18 mouse cellular contexts compared by ENCODE assay signal in the genomic region with DNA sequence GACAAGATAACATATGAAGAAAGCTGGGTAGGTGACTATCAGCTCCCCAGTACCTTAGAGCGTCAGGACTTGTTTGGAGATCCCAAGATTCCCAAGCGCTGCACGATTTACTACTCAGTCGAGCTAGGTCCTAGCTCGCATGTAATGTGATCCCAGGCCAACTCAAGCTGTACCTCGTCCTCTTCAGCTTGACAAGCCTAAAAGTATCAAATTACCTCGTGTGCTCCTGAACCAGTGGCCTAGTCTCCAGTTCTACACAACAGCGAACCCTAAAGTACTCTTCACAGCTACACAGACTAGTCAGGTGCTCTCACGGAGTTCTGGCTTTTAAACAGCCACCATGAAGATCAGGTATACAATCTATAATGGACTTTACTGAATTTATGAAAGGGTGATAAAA. TPM values are rescaled to one million over a fixed set of nuclear protein-coding genes. Genes with fewer than 3 reads are reported as not detected.
DNase-seq lines count a peak whose midpoint lies in the region; ATAC-seq and TF ChIP-seq lines count a peak whose summit lies in the region.
"Had no signal": no experiment of that assay in that cellular context is flagged by ENCODE, and none has a peak within 500 bp of the region (broad histone marks: within the 10 kb centered on the region; RNA-seq: fewer than 3 reads in every experiment).

No protein-coding gene starts in this region.

- TF ChIP-seq CTCF in stomach, postnatal 0 days (IDR thresholded peaks at IDR 0.05; ENCODE audit: low read depth) = no peak

- TF ChIP-seq EP300 in stomach, postnatal 0 days (optimal IDR thresholded peaks at IDR 0.05) = no peak

- intact Hi-C loops in left cerebral cortex, postnatal 14 days (cut with DNase I) = no loop called here

- H3K27me3 ChIP-seq in kidney, embryonic 14.5 days (ENCODE audit: control insufficient read depth, insufficient read depth, low read length) = no peaks in the 10 kb centered on the region
- no peaks in the 10 kb centered on the region for H3K27me3 ChIP-seq in stomach, embryonic 14.5 days (ENCODE audit: control insufficient read depth, insufficient read depth, low read length)
- H3K27me3 ChIP-seq in stomach, postnatal 0 days (ENCODE audit: control insufficient read depth, insufficient read depth, low read length) = no peaks in the 10 kb centered on the region
- no peaks in the 10 kb centered on the region for H3K27me3 ChIP-seq in intestine, embryonic 15.5 days (replicated peaks)
- H3K27me3 ChIP-seq: heart, embryonic 12.5 days; hindbrain, embryonic 12.5 days had no signal

- DNase-seq in kidney, adult 18-20 months = no peak
- no peak for DNase-seq in stomach, postnatal 0 days (ENCODE audit: low spot score)
- no peak for DNase-seq in cerebellum, adult 11 months
- no peak for DNase-seq in left cerebral cortex, postnatal 14 days (ENCODE audit: low spot score in 2 of 2)
- no peak for DNase-seq in neural tube, embryonic 10.5 days (ENCODE audit: extremely low spot score, low spot score)
- DNase-seq: B cell, adult 2 months; kidney, adult 8-10 months; liver; lung, postnatal 10 days; right cerebral cortex, adult 18-20 months had no signal

- 5% methylated on average over 9 of the region's 9 CpGs for WGBS in kidney, embryonic 14.5 days
- 17% methylated on average over 9 of the region's 9 CpGs for WGBS in stomach, embryonic 14.5 days
- 37% methylated on average over 9 of the region's 9 CpGs for WGBS in stomach, postnatal 0 days
- WGBS in intestine, embryonic 15.5 days = 35% methylated on average over 9 of the region's 9 CpGs

- H3K9me3 ChIP-seq in kidney, embryonic 14.5 days (ENCODE audit: control insufficient read depth, low read length) = no peaks in the 10 kb centered on the region; the same call in 1 of the 2 replicates
- no peaks in the 10 kb centered on the region; the same call in 1 of the 2 replicates for H3K9me3 ChIP-seq in stomach, embryonic 14.5 days (ENCODE audit: control insufficient read depth, low read depth, low read length)
- no peaks in the 10 kb centered on the region for H3K9me3 ChIP-seq in stomach, postnatal 0 days (ENCODE audit: control insufficient read depth, low read length)
- H3K9me3 ChIP-seq in intestine, embryonic 15.5 days = no peaks in the 10 kb centered on the region
- H3K9me3 ChIP-seq: midbrain, embryonic 13.5 days had no signal

- H3K27ac ChIP-seq in kidney, embryonic 14.5 days (ENCODE audit: low read depth, low read length) = no peak overlapping the region
- H3K27ac ChIP-seq in stomach, embryonic 14.5 days (ENCODE audit: low read length) = no peak overlapping the region
- H3K27ac ChIP-seq in stomach, postnatal 0 days (replicated peaks) = no peak overlapping the region
- H3K27ac ChIP-seq in intestine, embryonic 15.5 days = no peak overlapping the region
- H3K27ac ChIP-seq: forebrain, embryonic 10.5 days; hindbrain, embryonic 12.5 days; left cerebral cortex, adult 2 months; midbrain, embryonic 13.5 days had no signal

- ATAC-seq in kidney, embryonic 14.5 days (ENCODE audit: low FRiP score, low TSS enrichment) = peak; percentile 94
- peak; percentile 69 for ATAC-seq in stomach, embryonic 14.5 days (ENCODE audit: insufficient number of reproducible peaks, insufficient read depth, low FRiP score, low read depth)
- ATAC-seq in stomach, postnatal 0 days (ENCODE audit: low FRiP score, low TSS enrichment) = no peak
- ATAC-seq in intestine, embryonic 15.5 days = peak; percentile 42; the same call in 1 of the 2 replicates
- ATAC-seq: midbrain, embryonic 13.5 days had no signal

- peaks cover 12% of the 10 kb centered on the region for H3K4me1 ChIP-seq in kidney, embryonic 14.5 days (ENCODE audit: control insufficient read depth, insufficient read depth, low read length)
- H3K4me1 ChIP-seq in stomach, embryonic 14.5 days (ENCODE audit: control insufficient read depth, insufficient read depth, low read length) = peaks cover 5% of the 10 kb centered on the region; the same call in 1 of the 2 replicates
- H3K4me1 ChIP-seq in stomach, postnatal 0 days (replicated peaks; ENCODE audit: control insufficient read depth, insufficient read depth) = no peaks in the 10 kb centered on the region
- H3K4me1 ChIP-seq in intestine, embryonic 15.5 days (replicated peaks) = no peaks in the 10 kb centered on the region
- H3K4me1 ChIP-seq: hindbrain, embryonic 12.5 days had no signal

- no peak overlapping the region for H3K4me2 ChIP-seq in kidney, embryonic 14.5 days (replicated peaks; ENCODE audit: low read depth, low read length)
- no peak overlapping the region for H3K4me2 ChIP-seq in stomach, embryonic 14.5 days (replicated peaks; ENCODE audit: low read depth, low read length)
- H3K4me2 ChIP-seq in stomach, postnatal 0 days (replicated peaks; ENCODE audit: low read depth) = no peak overlapping the region
- no peak overlapping the region for H3K4me2 ChIP-seq in intestine, embryonic 15.5 days (replicated peaks)
- H3K4me2 ChIP-seq: heart, embryonic 12.5 days; hindbrain, embryonic 12.5 days; midbrain, embryonic 13.5 days had no signal

- H3K4me3 ChIP-seq in kidney, embryonic 14.5 days (ENCODE audit: low read length) = no peak overlapping the region
- no peak overlapping the region for H3K4me3 ChIP-seq in stomach, embryonic 14.5 days (ENCODE audit: low read depth, low read length)
- no peak overlapping the region for H3K4me3 ChIP-seq in stomach, postnatal 0 days (ENCODE audit: low read depth, low read length)
- H3K4me3 ChIP-seq in intestine, embryonic 15.5 days (replicated peaks) = no peak overlapping the region
- H3K4me3 ChIP-seq: forebrain, embryonic 10.5 days; heart, embryonic 12.5 days; hindbrain, embryonic 12.5 days; left cerebral cortex, adult 2 months; midbrain, embryonic 13.5 days had no signal

- no peaks in the 10 kb centered on the region for H3K36me3 ChIP-seq in kidney, embryonic 14.5 days (ENCODE audit: control insufficient read depth, insufficient read depth, low read length)
- no peaks in the 10 kb centered on the region for H3K36me3 ChIP-seq in stomach, embryonic 14.5 days (ENCODE audit: control insufficient read depth, insufficient read depth, low read length)
- no peaks in the 10 kb centered on the region for H3K36me3 ChIP-seq in stomach, postnatal 0 days (ENCODE audit: control insufficient read depth, insufficient read depth, low read length)
- H3K36me3 ChIP-seq in intestine, embryonic 15.5 days = no peaks in the 10 kb centered on the region
- H3K36me3 ChIP-seq: forebrain, embryonic 10.5 days; heart, embryonic 12.5 days; hindbrain, embryonic 12.5 days; midbrain, embryonic 13.5 days had no signal

- no peak overlapping the region for H3K9ac ChIP-seq in kidney, embryonic 14.5 days (ENCODE audit: low read depth, low read length)
- no peak overlapping the region for H3K9ac ChIP-seq in stomach, embryonic 14.5 days (replicated peaks; ENCODE audit: low read depth, low read length)
- H3K9ac ChIP-seq in stomach, postnatal 0 days (ENCODE audit: low read length) = no peak overlapping the region
- H3K9ac ChIP-seq in intestine, embryonic 15.5 days = no peak overlapping the region
- H3K9ac ChIP-seq: heart, embryonic 12.5 days; hindbrain, embryonic 12.5 days; midbrain, embryonic 13.5 days had no signal

RNA-seq across cellular contexts. Expression of gene Tmem131l, which starts 45.5 kb away (rescaled TPM):
- 45.3 and 53.1 TPM in 2 replicates for polyA plus RNA-seq in kidney, embryonic 14.5 days (2014; fragmentation: Nextera tagmentation; extraction: Ambion mirVana)
- 65.2 and 74.6 TPM in 2 replicates for polyA plus RNA-seq in stomach, embryonic 14.5 days (2014; fragmentation: Nextera tagmentation; extraction: Ambion mirVana)
- polyA plus RNA-seq in stomach, postnatal 0 days (2015; fragmentation: Nextera tagmentation; extraction: Ambion mirVana) = 15.5 and 18.3 TPM in 2 replicates
- 26.1 and 32.0 TPM in 2 replicates for polyA plus RNA-seq in intestine, embryonic 15.5 days (2015; fragmentation: Nextera tagmentation; extraction: Ambion mirVana)
- total RNA-seq in left cerebral cortex, postnatal 14 days (2021) = 10 to 100 TPM; 29.6 to 35.8 TPM
